Mouse (Mus musculus) neural tube, embryonic 12.5 days (tissue): ENCODE data around the gene Gm10322. TPM values are rescaled to one million over a fixed set of nuclear protein-coding genes. Genes with fewer than 3 reads are reported as not detected.

Experiments used
- ATAC-seq: fragments of 200-750 bp; cut with Nextera tagmentation; 2 replicates; pipeline ENCODE4 v1.8.0; 2017; ENCODE audit warnings: low read depth, mild to moderate bottlenecking, moderate TSS enrichment, moderate library complexity; ENCODE audit not compliant: low FRiP score
- H3K27ac ChIP-seq: fragments of 300-500 bp; sonication (generic); 2 replicates; pipeline ENCODE4 v1.5.1; 2016
- H3K27me3 ChIP-seq: fragments of 300-500 bp; sonication (generic); replicated peaks from 2 replicates; pipeline ENCODE4 v1.6.1; 2016; ENCODE audit warnings: mild to moderate bottlenecking
- H3K36me3 ChIP-seq: fragments of 300-500 bp; sonication (generic); 2 replicates; pipeline ENCODE4 v1.6.1; 2016; ENCODE audit warnings: mild to moderate bottlenecking
- H3K4me1 ChIP-seq: fragments of 300-500 bp; sonication (generic); 2 replicates; pipeline ENCODE4 v1.6.1; 2016
- H3K4me2 ChIP-seq: fragments of 300-500 bp; sonication (generic); replicated peaks from 2 replicates; pipeline ENCODE4 v1.6.1; 2016; ENCODE audit warnings: mild to moderate bottlenecking
- H3K4me3 ChIP-seq: fragments of 300-500 bp; sonication (generic); 2 replicates; pipeline ENCODE4 v1.5.1; 2016
- H3K9ac ChIP-seq: fragments of 300-500 bp; sonication (generic); 2 replicates; pipeline ENCODE4 v1.6.1; 2016; ENCODE audit warnings: mild to moderate bottlenecking
- H3K9me3 ChIP-seq: fragments of 300-500 bp; sonication (generic); 2 replicates; pipeline ENCODE4 v1.6.1; 2016; ENCODE audit warnings: mild to moderate bottlenecking
- WGBS: fragments of 180-500 bp; shearing (Covaris S2); methylation state at CpG from one replicate; pipeline ENCODE4 v1.1.7; 2016; 5-methylcytosine and 5-hydroxymethylcytosine counted together
- polyA plus RNA-seq: library from polyadenylated mRNA; unstranded; fragments of >200 nt; fragmentation: Nextera tagmentation; extraction: Ambion mirVana; gene quantifications from 2 replicates; pipeline ENCODE4 v1.2.1, GENCODE M21; 2016

Gm10322 gene
- polyA plus RNA-seq, 1 experiment from 2014 or later: not detected

GRCm38 (mm10) chr10:59603843-59604242 lies 12.0 kb upstream of the Gm10322 start:
- Histone ChIP-seq H3K4me2 (no peak overlapping the region), H3K9me3 (no peaks in the 10 kb centered on the region), H3K4me3 (no peak overlapping the region), H3K36me3 (no peaks in the 10 kb centered on the region), H3K27ac (no peak overlapping the region), H3K4me1 (no peaks in the 10 kb centered on the region), H3K9ac (no peak overlapping the region), H3K27me3 (no peaks in the 10 kb centered on the region)
- 62% methylated on average over 5 of the region's 5 CpGs for WGBS
- ATAC-seq: no peak

- Histone ChIP-seq H3K36me3 (no peaks in the 10 kb centered on the region), H3K27ac (no peak overlapping the region), H3K4me2 (no peak overlapping the region), H3K9me3 (no peaks in the 10 kb centered on the region), H3K27me3 (no peaks in the 10 kb centered on the region), H3K4me3 (no peak overlapping the region), H3K4me1 (no peaks in the 10 kb centered on the region), H3K9ac (no peak overlapping the region)
- no peak for ATAC-seq
- whole genome bisulfite sequencing: 86% methylated on average over 11 of the region's 11 CpGs
Observed at GRCm38 (mm10) chr10:59604879-59605464, 10.9 kb upstream of the Gm10322 start.

GRCm38 (mm10) chr10:59613276-59613675 lies 2.6 kb upstream of the Gm10322 start:
- Histone ChIP-seq H3K36me3 (no peaks in the 10 kb centered on the region), H3K4me3 (no peak overlapping the region), H3K27ac (no peak overlapping the region), H3K9me3 (no peaks in the 10 kb centered on the region), H3K9ac (no peak overlapping the region), H3K4me2 (no peak overlapping the region), H3K27me3 (no peaks in the 10 kb centered on the region), H3K4me1 (peaks cover 8% of the 10 kb centered on the region)
- 84% methylated on average over 5 of the region's 5 CpGs for WGBS
- ATAC-seq: no peak

GRCm38 (mm10) chr10:59614141-59614540 lies 1.7 kb upstream of the Gm10322 start:
- 78% methylated on average over 5 of the region's 5 CpGs for WGBS
- no peak for ATAC-seq

GRCm38 (mm10) chr10:59615411-59615810 lies 452 bp upstream of the Gm10322 start:
- Histone ChIP-seq H3K4me1 (peaks cover 8% of the 10 kb centered on the region), H3K36me3 (no peaks in the 10 kb centered on the region), H3K27me3 (no peaks in the 10 kb centered on the region), H3K9ac (peak overlapping the region; percentile 97), H3K27ac (no peak overlapping the region), H3K4me2 (peak overlapping the region; percentile 86), H3K4me3 (peak overlapping the region; percentile 96), H3K9me3 (no peaks in the 10 kb centered on the region)
- no peak for ATAC-seq
- 40% methylated on average over 5 of the region's 5 CpGs for WGBS

More at GRCm38 (mm10) chr10:59614141-59614540, 1.7 kb upstream of the Gm10322 start:
- H3K36me3 ChIP-seq: no peaks in the 10 kb centered on the region
- peaks cover 8% of the 10 kb centered on the region for H3K4me1 ChIP-seq
- no peaks in the 10 kb centered on the region for H3K27me3 ChIP-seq
- H3K9me3 ChIP-seq: no peaks in the 10 kb centered on the region
- H3K27ac ChIP-seq: no peak overlapping the region
- H3K4me2 ChIP-seq: no peak overlapping the region
- H3K4me3 ChIP-seq: no peak overlapping the region
- no peak overlapping the region for H3K9ac ChIP-seq

GRCm38 (mm10) chr10:59616522-59616921 lies 659 bp downstream of the Gm10322 start, which contains the start of gene Mcu:
TSS of gene Mcu (minus strand) at chr10:59616692.
- 1% methylated on average over 36 of the region's 36 CpGs for WGBS
- ATAC-seq: peak; percentile 100
- H3K36me3 ChIP-seq: no peaks in the 10 kb centered on the region

GRCm38 (mm10) chr10:59617776-59618175 lies 1.9 kb downstream of the Gm10322 start:
- ATAC-seq: no peak
- H3K36me3 ChIP-seq: no peaks in the 10 kb centered on the region
- no peaks in the 10 kb centered on the region for H3K9me3 ChIP-seq
- H3K4me2 ChIP-seq: no peak overlapping the region
- H3K4me3 ChIP-seq: no peak overlapping the region
- peaks cover 8% of the 10 kb centered on the region for H3K4me1 ChIP-seq
- 90% methylated on average over 7 of the region's 7 CpGs for WGBS
- H3K27ac ChIP-seq: no peak overlapping the region
- no peaks in the 10 kb centered on the region for H3K27me3 ChIP-seq
- no peak overlapping the region for H3K9ac ChIP-seq

More at GRCm38 (mm10) chr10:59616522-59616921, 659 bp downstream of the Gm10322 start, which contains the start of gene Mcu:
- Histone ChIP-seq H3K9ac (peak within 1 kb of the TSS; percentile 97), H3K27ac (peak within 1 kb of the TSS; percentile 87), H3K4me2 (peak within 1 kb of the TSS; percentile 86), H3K4me3 (peak within 1 kb of the TSS; percentile 96), H3K27me3 (no peaks in the 10 kb centered on the region), H3K9me3 (no peaks in the 10 kb centered on the region), H3K4me1 (peaks cover 8% of the 10 kb centered on the region)

GRCm38 (mm10) chr10:59621355-59621754 lies 5.5 kb downstream of the Gm10322 start:
- Histone ChIP-seq H3K4me3 (no peak overlapping the region), H3K9me3 (no peaks in the 10 kb centered on the region), H3K27ac (no peak overlapping the region), H3K4me2 (no peak overlapping the region), H3K36me3 (no peaks in the 10 kb centered on the region), H3K4me1 (no peaks in the 10 kb centered on the region), H3K9ac (no peak overlapping the region), H3K27me3 (no peaks in the 10 kb centered on the region)
- ATAC-seq: no peak
- 74% methylated on average over 10 of the region's 10 CpGs for WGBS

GRCm38 (mm10) chr10:59623496-59623895 lies 7.6 kb downstream of the Gm10322 start:
- 77% methylated on average over 5 of the region's 5 CpGs for WGBS
- no peak for ATAC-seq
- no peaks in the 10 kb centered on the region for H3K36me3 ChIP-seq

GRCm38 (mm10) chr10:59628641-59629505 lies 13.0 kb downstream of the Gm10322 start:
- Histone ChIP-seq H3K36me3 (no peaks in the 10 kb centered on the region), H3K4me2 (no peak overlapping the region), H3K27me3 (no peaks in the 10 kb centered on the region), H3K27ac (no peak overlapping the region), H3K4me3 (no peak overlapping the region), H3K9ac (no peak overlapping the region), H3K4me1 (no peaks in the 10 kb centered on the region), H3K9me3 (no peaks in the 10 kb centered on the region)
- ATAC-seq: no peak
- WGBS: 72% methylated on average over 17 of the region's 17 CpGs

More at GRCm38 (mm10) chr10:59623496-59623895, 7.6 kb downstream of the Gm10322 start:
- Histone ChIP-seq H3K4me3 (no peak overlapping the region), H3K27ac (no peak overlapping the region), H3K4me1 (no peaks in the 10 kb centered on the region), H3K4me2 (no peak overlapping the region), H3K9ac (no peak overlapping the region), H3K9me3 (no peaks in the 10 kb centered on the region), H3K27me3 (no peaks in the 10 kb centered on the region)

- no peak overlapping the region for H3K9ac ChIP-seq
Observed at GRCm38 (mm10) chr10:59629506-59629782, 13.6 kb downstream of the Gm10322 start.

GRCm38 (mm10) chr10:59636048-59636447 lies 20.2 kb downstream of the Gm10322 start:
- no peak for ATAC-seq
- H3K4me3 ChIP-seq: no peak overlapping the region
- WGBS: 88% methylated on average over 2 of the region's 2 CpGs
- H3K9ac ChIP-seq: no peak overlapping the region
- H3K9me3 ChIP-seq: no peaks in the 10 kb centered on the region
- H3K4me1 ChIP-seq: no peaks in the 10 kb centered on the region
- no peaks in the 10 kb centered on the region for H3K36me3 ChIP-seq
- no peaks in the 10 kb centered on the region for H3K27me3 ChIP-seq
- no peak overlapping the region for H3K27ac ChIP-seq
- no peak overlapping the region for H3K4me2 ChIP-seq

More at GRCm38 (mm10) chr10:59629506-59629782, 13.6 kb downstream of the Gm10322 start:
- no peak overlapping the region for H3K27ac ChIP-seq
- H3K36me3 ChIP-seq: no peaks in the 10 kb centered on the region
- 77% methylated on average over 4 of the region's 4 CpGs for WGBS
- no peak for ATAC-seq
- no peak overlapping the region for H3K4me2 ChIP-seq
- no peaks in the 10 kb centered on the region for H3K27me3 ChIP-seq
- H3K9me3 ChIP-seq: no peaks in the 10 kb centered on the region
- no peaks in the 10 kb centered on the region for H3K4me1 ChIP-seq
- no peak overlapping the region for H3K4me3 ChIP-seq
